Mouse (Mus musculus) common myeloid progenitor, adult 5-6 weeks (primary cell): ENCODE measurements around the gene Cfap43. TPM values are rescaled to one million over a fixed set of nuclear protein-coding genes. Genes with fewer than 3 reads are reported as not detected.
"Not testable (repeated sequence)": the region's sequence is repeated elsewhere in the genome, so short reads cannot be mapped to it uniquely, and the experiment has no call there.

Experiments used
- ATAC-seq: replicated peaks from 2 replicates; pipeline ENCODE4 v1.8.0; 2016; ENCODE audit warnings: low read depth, mild to moderate bottlenecking, moderate TSS enrichment, inconsistent platforms; ENCODE audit not compliant: poor library complexity, severe bottlenecking
- total RNA-seq: library from RNA; stranded (forward); fragments of 200-1000, 187-1606 nt; gene quantifications from 2 replicates; pipeline ENCODE4 v1.2.3, GENCODE M21; 2017

Cfap43 gene
- total RNA-seq, 1 experiment from 2014 or later: not detected

GRCm38 (mm10) chr19:47857957-47858942 lies 60.8 kb downstream of the Cfap43 start:
- no peak for ATAC-seq

GRCm38 (mm10) chr19:47854796-47855783 lies 64.0 kb downstream of the Cfap43 start, which contains the start of gene Gsto1:
Gene Gsto1, plus strand, starts transcription at chr19:47854970.
- peak; percentile 89 for ATAC-seq

- peak; percentile 34 for ATAC-seq
Measured at GRCm38 (mm10) chr19:47853951-47854795, 64.9 kb downstream of the Cfap43 start.

- ATAC-seq: no peak
Measured at GRCm38 (mm10) chr19:47853053-47853452, 66.0 kb downstream of the Cfap43 start.

- ATAC-seq: not testable (repeated sequence)
Measured at GRCm38 (mm10) chr19:47852131-47852530, 67.0 kb downstream of the Cfap43 start.

- no peak for ATAC-seq
Measured at GRCm38 (mm10) chr19:47849735-47850134, 69.4 kb downstream of the Cfap43 start.

GRCm38 (mm10) chr19:47841234-47841633 lies 77.9 kb downstream of the Cfap43 start:
- not testable (repeated sequence) for ATAC-seq

- peak; percentile 48 for ATAC-seq
Measured at GRCm38 (mm10) chr19:47837527-47837901, 81.6 kb downstream of the Cfap43 start.

- peak; percentile 98 for ATAC-seq
Measured at GRCm38 (mm10) chr19:47836701-47837526, 82.2 kb downstream of the Cfap43 start.

GRCm38 (mm10) chr19:47835776-47836175 lies 83.3 kb downstream of the Cfap43 start:
- ATAC-seq: no peak

- ATAC-seq: no peak
Measured at GRCm38 (mm10) chr19:47834614-47835013, 84.5 kb downstream of the Cfap43 start.

- no peak for ATAC-seq
Measured at GRCm38 (mm10) chr19:47832316-47832715, 86.8 kb downstream of the Cfap43 start.

- ATAC-seq: no peak
Measured at GRCm38 (mm10) chr19:47831111-47831510, 88.0 kb downstream of the Cfap43 start.

- no peak for ATAC-seq
Measured at GRCm38 (mm10) chr19:47829913-47830450, 89.1 kb downstream of the Cfap43 start.

GRCm38 (mm10) chr19:47824026-47824425 lies 95.1 kb downstream of the Cfap43 start:
- no peak for ATAC-seq

GRCm38 (mm10) chr19:47822143-47822796 lies 96.8 kb downstream of the Cfap43 start:
- ATAC-seq: no peak

GRCm38 (mm10) chr19:47821494-47821872 lies 97.6 kb downstream of the Cfap43 start:
- peak; percentile 72 for ATAC-seq
